Mouse (Mus musculus) myocyte (in vitro differentiated cells): ENCODE measurements around the gene Tpbg.

ENCODE experiments used
- CEBPB ChIP-seq: IDR thresholded peaks from 2 replicates; pipeline ENCODE4 v1.6.1; 2011; ENCODE audit warnings: mild to moderate bottlenecking, moderate library complexity; ENCODE audit not compliant: poor library complexity, insufficient read depth, severe bottlenecking
- POLR2A ChIP-seq: IDR thresholded peaks from one replicate; pipeline ENCODE4 v1.6.1; 2011; ENCODE audit warnings: low read depth, mild to moderate bottlenecking, control low read depth, moderate library complexity; ENCODE audit not compliant: insufficient read length
- TCF12 ChIP-seq: IDR thresholded peaks from one replicate; pipeline ENCODE4 v1.6.1; 2011; ENCODE audit warnings: mild to moderate bottlenecking, control low read depth; ENCODE audit not compliant: poor library complexity, insufficient read depth, severe bottlenecking
- USF1 ChIP-seq: IDR thresholded peaks from one replicate; pipeline ENCODE4 v1.6.1; 2011; ENCODE audit warnings: low read depth, mild to moderate bottlenecking, control low read depth, moderate library complexity

DNA sequence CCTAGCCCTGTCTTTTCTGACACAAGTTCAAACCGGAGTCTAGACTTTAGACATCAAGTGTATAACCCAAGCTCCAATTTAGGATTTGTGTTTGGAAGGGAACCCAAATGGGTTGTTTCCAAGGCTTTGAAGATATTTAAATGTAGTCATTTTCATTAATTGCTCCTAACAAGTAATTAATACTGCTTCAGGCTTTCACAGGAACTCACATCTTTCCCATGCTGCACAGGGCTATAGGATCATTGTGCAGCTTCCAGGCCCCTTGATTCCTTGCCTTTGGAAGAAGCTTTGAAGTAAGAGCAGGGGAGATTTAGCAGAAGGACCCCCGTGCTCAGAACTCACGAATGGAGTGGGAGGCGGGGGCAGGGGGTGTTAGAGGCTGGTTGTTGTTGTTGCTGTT, 18.9 kb downstream of the Tpbg start:
- TF ChIP-seq POLR2A (no peak), USF1 (no peak), CEBPB (no peak), TCF12 (no peak)
